Mouse (Mus musculus): ENCODE measurements at regions not wholly inside any gene's neighbourhood (a gene's known extent, or its start where the extent isn't known, plus 50 kb on each side); places are given as distances from the start of the nearest gene placed in this dataset.

GRCm38 (mm10) chr9:68330721-68331120 lies 322.9 kb upstream of the Rora start:
- TF ChIP-seq CTCF (conservative IDR thresholded peaks at IDR 0.05; ENCODE audit: insufficient read depth, insufficient read length, low read depth, low read length) (no peak), POLR2A (IDR thresholded peaks at IDR 0.05; ENCODE audit: low read depth, low read length) (no peak)
